Mouse (Mus musculus): ENCODE measurements around the gene Tarbp2.
A peak's percentile ranks its signal among the peaks of the same experiment; 100 is the strongest.

GRCm38 (mm10) chr15:102470183-102470604 is 47.8 kb upstream of the Tarbp2 start, which contains the start of gene Pcbp2:
- TF ChIP-seq CTCF (IDR thresholded peaks at IDR 0.05; ENCODE audit: control insufficient read depth, insufficient read depth, low read length) (peak; percentile 83), POLR2A (IDR thresholded peaks at IDR 0.05; ENCODE audit: borderline replicate concordance, control insufficient read depth, low read depth, low read length) (peak; percentile 52; the same call in 1 of the 2 replicates)
